Mouse (Mus musculus) embryonic facial prominence, embryonic 12.5 days (tissue): ENCODE data around the gene Stim2. TPM values are rescaled to one million over a fixed set of nuclear protein-coding genes. Genes with fewer than 3 reads are reported as not detected.

Source experiments
- ATAC-seq: fragments of 200-750 bp; cut with Nextera tagmentation; 2 replicates; pipeline ENCODE4 v1.8.0; 2017; ENCODE audit not compliant: insufficient number of reproducible peaks, insufficient read depth, low FRiP score, low TSS enrichment
- H3K27ac ChIP-seq: fragments of 300-500 bp; sonication (generic); 2 replicates; pipeline ENCODE4 v1.5.1; 2016; ENCODE audit warnings: mild to moderate bottlenecking
- H3K27me3 ChIP-seq: fragments of 300-500 bp; sonication (generic); 2 replicates; pipeline ENCODE4 v1.6.1; 2016; ENCODE audit warnings: mild to moderate bottlenecking, moderate library complexity
- H3K36me3 ChIP-seq: fragments of 300-500 bp; sonication (generic); 2 replicates; pipeline ENCODE4 v1.6.1; 2016; ENCODE audit warnings: mild to moderate bottlenecking
- H3K4me1 ChIP-seq: fragments of 300-500 bp; sonication (generic); 2 replicates; pipeline ENCODE4 v1.6.1; 2016
- H3K4me2 ChIP-seq: fragments of 300-500 bp; sonication (generic); replicated peaks from 2 replicates; pipeline ENCODE4 v1.6.1; 2016; ENCODE audit warnings: mild to moderate bottlenecking, moderate library complexity
- H3K4me3 ChIP-seq: fragments of 300-500 bp; sonication (generic); 2 replicates; pipeline ENCODE4 v1.5.1; 2016; ENCODE audit warnings: mild to moderate bottlenecking
- H3K9ac ChIP-seq: fragments of 300-500 bp; sonication (generic); 2 replicates; pipeline ENCODE4 v1.6.1; 2016; ENCODE audit warnings: mild to moderate bottlenecking, moderate library complexity
- H3K9me3 ChIP-seq: fragments of 300-500 bp; sonication (generic); 2 replicates; pipeline ENCODE4 v1.6.1; 2016; ENCODE audit warnings: mild to moderate bottlenecking, moderate library complexity
- WGBS: fragments of 180-500 bp; shearing (Covaris S2); methylation state at CpG from one replicate; pipeline ENCODE4 v1.1.7; 2016; 5-methylcytosine and 5-hydroxymethylcytosine counted together
- polyA plus RNA-seq: library from polyadenylated mRNA; unstranded; fragments of >200 nt; fragmentation: Nextera tagmentation; extraction: Ambion mirVana; gene quantifications from 2 replicates; pipeline ENCODE4 v1.2.1, GENCODE M21; 2016

Gene Stim2
- polyA plus RNA-seq, 1 experiment from 2014 or later: 18.9 TPM

DNA sequence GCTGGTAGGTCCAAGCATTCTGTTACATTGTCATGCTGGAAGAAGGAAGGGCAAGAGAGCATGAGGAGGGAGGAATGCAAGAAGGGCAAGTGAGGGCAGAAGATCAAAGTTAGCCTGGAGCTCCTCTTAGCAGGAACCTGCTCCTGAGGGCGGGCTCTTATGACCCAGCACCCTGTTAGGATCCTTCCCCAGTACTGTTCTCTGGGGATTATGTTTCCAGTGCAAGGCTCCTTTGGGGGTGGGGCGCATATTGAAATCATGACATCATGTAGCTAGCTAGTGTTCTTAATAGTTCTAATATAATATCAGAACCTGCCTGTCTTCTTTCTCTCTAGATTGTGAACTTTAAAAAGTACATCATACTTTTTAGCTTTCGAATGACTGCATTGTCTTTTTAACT, 52.8 kb downstream of the Stim2 start:
- Histone ChIP-seq H3K9me3 (no peaks in the 10 kb centered on the region), H3K4me1 (peaks cover 6% of the 10 kb centered on the region; the same call in 1 of the 2 replicates), H3K27ac (no peak overlapping the region), H3K36me3 (peaks cover 4% of the 10 kb centered on the region; the same call in 1 of the 2 replicates), H3K27me3 (no peaks in the 10 kb centered on the region), H3K4me3 (no peak overlapping the region), H3K9ac (no peak overlapping the region), H3K4me2 (no peak overlapping the region)
- 78% methylated on average over 3 of the region's 3 CpGs for WGBS
- ATAC-seq: no peak

DNA sequence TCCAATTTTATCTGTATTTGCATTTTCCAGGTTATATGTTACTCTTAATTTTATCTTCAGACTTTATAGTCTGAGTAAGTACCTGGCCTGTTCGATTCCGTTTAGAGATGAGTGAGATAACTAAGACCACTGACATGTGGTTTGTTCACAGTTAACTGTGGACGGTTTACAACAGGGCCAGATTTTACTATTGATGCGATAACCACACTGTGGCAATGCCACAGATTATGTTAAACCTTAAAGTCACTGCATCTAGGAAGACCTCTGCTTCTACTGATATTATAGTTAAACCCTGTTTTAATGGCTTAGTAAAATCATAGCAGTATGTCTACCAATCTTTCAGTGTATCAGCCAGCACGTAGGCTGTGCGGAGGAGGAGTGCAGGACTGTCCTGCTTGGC, 53.9 kb downstream of the Stim2 start:
- Histone ChIP-seq H3K4me2 (no peak overlapping the region), H3K9me3 (no peaks in the 10 kb centered on the region), H3K4me3 (no peak overlapping the region), H3K27me3 (no peaks in the 10 kb centered on the region), H3K27ac (no peak overlapping the region), H3K4me1 (peaks cover 6% of the 10 kb centered on the region; the same call in 1 of the 2 replicates), H3K36me3 (peaks cover 4% of the 10 kb centered on the region; the same call in 1 of the 2 replicates), H3K9ac (no peak overlapping the region)
- 88% methylated on average over 6 of the region's 6 CpGs for WGBS
- no peak for ATAC-seq

DNA sequence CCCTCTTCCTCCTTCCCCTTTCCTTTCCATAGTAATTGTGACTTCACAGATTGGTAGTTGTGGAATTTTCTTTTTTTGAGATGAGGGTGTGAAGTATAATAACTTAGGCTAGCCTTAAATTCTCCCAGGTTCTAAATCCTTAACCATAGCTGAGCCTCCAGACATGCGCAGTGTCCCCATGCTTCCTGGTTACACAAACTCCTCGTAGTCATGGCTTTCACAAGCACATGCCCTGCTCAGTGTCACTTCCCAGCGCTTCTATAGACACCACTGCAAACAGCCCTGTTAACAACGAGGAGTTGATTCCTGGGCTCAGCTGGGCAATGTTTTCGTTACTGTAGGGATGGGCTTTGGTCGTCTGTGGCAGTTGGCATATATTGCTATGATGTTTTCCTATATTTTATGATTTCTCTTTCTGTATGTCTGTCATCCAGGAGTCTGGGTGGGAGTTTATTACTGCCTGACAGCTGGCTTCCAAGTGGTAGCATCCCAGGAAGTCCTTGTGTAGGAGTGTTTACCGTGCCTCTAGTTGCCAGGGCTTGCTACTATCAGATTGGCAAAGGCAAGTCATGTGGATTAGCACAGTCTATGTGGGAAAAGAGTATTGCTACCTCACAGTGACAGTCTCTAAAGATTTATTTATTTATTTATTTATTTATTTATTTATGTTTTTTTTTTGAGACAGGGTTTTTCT, 55.5 kb downstream of the Stim2 start:
- Histone ChIP-seq H3K27ac (no peak overlapping the region), H3K9me3 (no peaks in the 10 kb centered on the region), H3K4me1 (peaks cover 6% of the 10 kb centered on the region; the same call in 1 of the 2 replicates), H3K4me2 (no peak overlapping the region), H3K4me3 (no peak overlapping the region), H3K36me3 (peaks cover 4% of the 10 kb centered on the region; the same call in 1 of the 2 replicates), H3K9ac (no peak overlapping the region), H3K27me3 (no peaks in the 10 kb centered on the region)
- no peak for ATAC-seq
- 89% methylated on average over 7 of the region's 7 CpGs for WGBS

DNA sequence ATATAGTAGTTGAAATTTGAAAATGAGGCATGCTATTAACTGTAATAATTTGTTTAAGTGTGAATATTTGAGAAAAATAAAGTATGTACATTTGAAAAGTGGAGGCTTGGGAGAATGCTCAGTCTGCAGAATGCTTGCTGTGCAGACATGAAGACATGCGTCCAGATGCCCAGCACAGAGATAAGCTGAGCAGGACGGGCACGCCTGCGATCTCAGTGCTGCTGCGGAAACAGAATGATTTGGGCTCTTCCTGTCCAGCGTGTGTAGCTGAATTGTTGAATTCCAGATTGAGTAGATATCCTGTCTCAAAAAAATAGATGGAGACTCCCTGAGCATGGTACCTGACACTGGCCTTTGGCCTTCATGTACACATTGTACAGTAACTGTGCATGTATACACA, 58.0 kb downstream of the Stim2 start:
- Histone ChIP-seq H3K36me3 (peaks cover 4% of the 10 kb centered on the region; the same call in 1 of the 2 replicates), H3K27ac (no peak overlapping the region), H3K4me3 (no peak overlapping the region), H3K4me2 (no peak overlapping the region), H3K27me3 (no peaks in the 10 kb centered on the region), H3K9ac (no peak overlapping the region), H3K4me1 (no peaks in the 10 kb centered on the region), H3K9me3 (no peaks in the 10 kb centered on the region)
- 87% methylated on average over 6 of the region's 6 CpGs for WGBS
- ATAC-seq: no peak

DNA sequence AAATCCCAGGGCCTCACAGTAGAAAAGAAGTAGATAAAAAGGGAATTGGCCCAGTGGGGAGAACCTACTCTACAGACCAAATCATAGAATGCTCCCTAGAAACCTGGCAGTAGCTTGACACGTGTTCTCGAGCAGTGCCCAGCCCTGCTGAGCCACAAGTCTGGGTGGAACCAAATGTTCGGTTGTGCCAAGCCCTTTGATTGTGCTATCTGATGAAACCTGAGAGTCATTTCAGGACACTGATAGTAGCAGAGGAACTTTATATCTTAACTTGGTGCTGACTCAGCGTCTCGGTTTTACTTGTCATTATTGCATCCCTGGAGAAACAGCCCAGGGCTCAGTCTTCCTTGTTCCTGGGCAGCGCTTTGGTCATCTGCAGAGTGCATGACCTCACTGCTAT, 61.7 kb downstream of the Stim2 start:
- WGBS: 87% methylated on average over 6 of the region's 6 CpGs

DNA sequence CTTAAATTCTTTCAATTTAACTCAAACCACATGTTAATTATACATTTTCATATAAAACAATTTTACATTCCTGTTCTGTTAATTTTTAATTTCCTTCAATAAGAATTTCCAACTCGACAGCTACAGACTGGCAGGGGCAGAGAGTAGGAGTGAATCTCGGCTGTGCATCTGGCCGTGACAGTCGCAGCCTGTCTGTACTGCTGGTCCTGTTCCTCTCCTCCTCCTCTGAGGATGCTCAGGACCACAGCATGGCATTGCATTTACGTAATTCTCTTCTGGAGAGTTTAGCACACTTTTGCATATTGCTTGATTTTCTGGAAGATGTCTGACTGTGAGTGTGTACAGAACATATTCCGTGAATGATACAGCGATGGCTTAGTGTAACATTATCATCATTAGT, 63.8 kb downstream of the Stim2 start:
- H3K9ac ChIP-seq: no peak overlapping the region
- no peak overlapping the region for H3K4me3 ChIP-seq
- no peak overlapping the region for H3K27ac ChIP-seq
- H3K36me3 ChIP-seq: no peaks in the 10 kb centered on the region
- 85% methylated on average over 7 of the region's 7 CpGs for WGBS
- no peaks in the 10 kb centered on the region for H3K9me3 ChIP-seq
- no peaks in the 10 kb centered on the region for H3K27me3 ChIP-seq
- H3K4me2 ChIP-seq: no peak overlapping the region
- no peaks in the 10 kb centered on the region for H3K4me1 ChIP-seq
- ATAC-seq: no peak

More for the DNA sequence above, 61.7 kb downstream of the Stim2 start:
- H3K4me1 ChIP-seq: no peaks in the 10 kb centered on the region
- no peaks in the 10 kb centered on the region for H3K27me3 ChIP-seq
- no peak overlapping the region for H3K27ac ChIP-seq
- H3K4me3 ChIP-seq: no peak overlapping the region
- H3K36me3 ChIP-seq: peaks cover 3% of the 10 kb centered on the region; the same call in 1 of the 2 replicates
- ATAC-seq: no peak
- H3K9ac ChIP-seq: no peak overlapping the region
- H3K9me3 ChIP-seq: no peaks in the 10 kb centered on the region
- no peak overlapping the region for H3K4me2 ChIP-seq

DNA sequence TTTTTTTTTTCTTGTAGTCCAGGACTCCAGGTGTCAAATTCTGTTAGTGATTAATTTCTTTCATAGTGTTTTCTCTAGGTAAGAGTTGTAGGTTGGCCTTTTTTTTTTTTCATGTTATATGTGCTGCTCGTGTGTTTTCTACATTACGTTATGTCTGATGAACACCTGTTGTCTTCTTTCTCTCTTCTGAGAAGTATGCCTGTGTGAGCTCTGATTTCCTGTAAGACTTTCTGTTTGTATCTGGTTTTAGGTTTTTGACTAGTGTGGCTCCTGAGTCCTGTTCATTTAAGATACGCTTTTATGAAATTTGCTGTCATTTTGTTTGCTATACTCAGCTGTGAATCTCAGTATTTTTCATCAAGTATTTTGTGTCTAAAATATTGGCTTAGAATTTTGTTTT, 69.3 kb downstream of the Stim2 start:
- H3K36me3 ChIP-seq: no peaks in the 10 kb centered on the region
- H3K27ac ChIP-seq: no peak overlapping the region
- H3K27me3 ChIP-seq: no peaks in the 10 kb centered on the region
- no peak for ATAC-seq
- no peak overlapping the region for H3K4me2 ChIP-seq
- no peak overlapping the region for H3K4me3 ChIP-seq
- 83% methylated on average over 3 of the region's 3 CpGs for WGBS
- H3K4me1 ChIP-seq: no peaks in the 10 kb centered on the region
- H3K9ac ChIP-seq: no peak overlapping the region
- no peaks in the 10 kb centered on the region for H3K9me3 ChIP-seq

DNA sequence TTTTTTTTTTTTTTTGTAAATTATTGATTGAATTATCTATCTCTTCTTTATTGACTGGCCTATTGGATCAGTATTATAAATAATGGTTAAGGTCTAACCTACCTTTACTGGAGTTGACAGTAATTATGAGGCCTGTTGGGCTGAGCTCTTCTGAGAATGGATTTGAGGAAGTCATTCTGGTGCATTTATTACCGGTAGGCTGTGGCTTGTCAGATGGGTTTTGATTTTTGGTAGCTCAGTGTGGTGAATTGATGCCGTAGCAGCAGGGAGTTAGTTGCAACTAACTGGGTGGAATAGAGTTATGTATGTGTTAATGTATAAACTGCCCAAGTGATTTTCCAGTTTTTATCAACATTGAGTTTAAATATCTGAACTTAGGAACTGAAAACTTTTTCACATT, 72.2 kb downstream of the Stim2 start:
- H3K9ac ChIP-seq: no peak overlapping the region
- H3K27me3 ChIP-seq: no peaks in the 10 kb centered on the region
- no peak overlapping the region for H3K4me3 ChIP-seq
- no peaks in the 10 kb centered on the region for H3K9me3 ChIP-seq
- no peaks in the 10 kb centered on the region for H3K36me3 ChIP-seq
- no peak overlapping the region for H3K27ac ChIP-seq
- H3K4me2 ChIP-seq: no peak overlapping the region
- no peak for ATAC-seq
- WGBS: 92% methylated on average over 2 of the region's 2 CpGs
- H3K4me1 ChIP-seq: no peaks in the 10 kb centered on the region

DNA sequence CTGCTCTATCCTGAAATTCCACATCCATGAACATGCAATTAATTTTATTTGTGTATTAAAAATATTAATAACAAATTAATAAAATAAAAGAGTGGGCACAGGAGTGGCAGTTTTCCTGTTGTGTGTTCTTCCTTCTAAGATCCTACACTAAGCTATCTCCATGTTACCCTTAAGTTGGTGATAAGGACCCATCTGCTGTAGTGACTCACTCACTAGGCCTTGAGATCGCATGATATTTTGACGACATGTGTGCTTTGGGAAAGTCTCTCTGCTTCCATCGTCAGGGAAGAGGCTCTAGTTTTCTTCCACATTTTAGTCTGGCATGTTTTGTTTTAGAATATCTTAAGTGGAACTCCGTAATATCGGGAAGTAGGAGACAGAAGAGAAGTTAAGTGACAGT, 73.0 kb downstream of the Stim2 start:
- 89% methylated on average over 5 of the region's 5 CpGs for WGBS
- Histone ChIP-seq H3K36me3 (no peaks in the 10 kb centered on the region), H3K27ac (no peak overlapping the region), H3K4me3 (no peak overlapping the region), H3K4me1 (no peaks in the 10 kb centered on the region), H3K9me3 (no peaks in the 10 kb centered on the region), H3K4me2 (no peak overlapping the region), H3K9ac (no peak overlapping the region), H3K27me3 (no peaks in the 10 kb centered on the region)
- no peak for ATAC-seq

DNA sequence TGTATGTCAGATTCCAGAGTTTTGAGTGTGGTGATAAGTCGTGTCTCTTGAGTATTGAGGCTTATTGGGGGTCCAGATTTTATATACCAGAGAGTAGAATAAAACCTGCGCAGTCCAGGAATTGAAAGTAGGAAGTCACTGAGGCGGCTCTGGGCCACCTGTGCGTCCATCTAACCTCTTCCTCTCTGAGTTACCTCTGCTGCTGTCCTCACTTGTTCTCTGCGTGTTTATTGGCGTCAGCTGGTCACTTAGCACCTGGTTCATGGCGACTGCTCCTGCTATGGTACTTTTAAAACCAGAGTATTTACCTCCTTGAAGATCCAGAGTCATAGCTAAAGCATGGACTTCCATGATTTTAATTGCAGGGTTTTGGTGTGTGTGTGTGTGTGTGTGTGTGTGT, 73.4 kb downstream of the Stim2 start:
- 88% methylated on average over 7 of the region's 7 CpGs for WGBS
- Histone ChIP-seq H3K27ac (no peak overlapping the region), H3K4me1 (no peaks in the 10 kb centered on the region), H3K27me3 (no peaks in the 10 kb centered on the region), H3K9ac (no peak overlapping the region), H3K4me3 (no peak overlapping the region), H3K9me3 (no peaks in the 10 kb centered on the region), H3K4me2 (no peak overlapping the region), H3K36me3 (no peaks in the 10 kb centered on the region)
- no peak for ATAC-seq

DNA sequence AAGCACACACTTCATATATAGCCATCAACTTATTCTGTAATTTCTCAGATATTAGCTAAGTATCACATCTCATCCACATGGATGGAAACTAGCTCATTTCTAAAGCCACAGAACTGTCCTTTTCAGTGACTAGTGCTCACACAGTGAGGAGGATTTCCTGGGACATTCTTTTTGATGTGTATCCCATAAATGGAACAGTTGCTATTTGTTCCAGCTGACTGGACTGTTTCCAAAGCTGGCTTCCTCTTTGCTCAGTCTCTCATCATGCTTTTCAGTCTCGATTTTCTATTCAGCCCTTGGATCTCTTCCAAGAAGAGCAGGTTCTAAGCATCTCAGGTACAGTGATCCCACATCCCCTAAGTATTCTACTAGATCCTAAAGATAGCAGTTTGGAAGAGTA, 75.0 kb downstream of the Stim2 start:
- 38% methylated on average over 1 of the region's 1 CpGs for WGBS
- no peaks in the 10 kb centered on the region for H3K27me3 ChIP-seq
- H3K4me2 ChIP-seq: no peak overlapping the region
- H3K27ac ChIP-seq: no peak overlapping the region
- H3K9me3 ChIP-seq: no peaks in the 10 kb centered on the region
- no peaks in the 10 kb centered on the region for H3K36me3 ChIP-seq
- H3K9ac ChIP-seq: no peak overlapping the region
- H3K4me3 ChIP-seq: no peak overlapping the region
- no peak for ATAC-seq
- H3K4me1 ChIP-seq: no peaks in the 10 kb centered on the region

DNA sequence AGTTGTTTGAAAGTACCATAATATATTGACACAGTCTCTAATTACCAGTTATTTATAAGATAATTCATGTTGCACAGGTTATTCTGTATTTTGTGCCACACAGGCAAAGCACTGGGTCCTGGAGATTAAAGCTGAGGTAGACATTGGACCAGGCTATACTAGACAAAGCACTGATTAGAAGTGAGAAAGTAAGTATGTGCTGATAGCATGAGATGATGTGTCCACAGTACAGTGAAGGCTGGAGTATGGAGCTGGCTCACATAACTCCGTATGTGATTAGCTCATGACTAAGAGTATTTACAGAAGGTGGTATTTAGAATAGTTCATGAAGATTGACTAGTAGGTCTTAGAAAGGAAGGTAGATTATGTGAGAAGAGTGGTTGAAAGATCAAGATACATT, 81.7 kb downstream of the Stim2 start:
- no peak overlapping the region for H3K27ac ChIP-seq
- H3K9ac ChIP-seq: no peak overlapping the region
- H3K27me3 ChIP-seq: no peaks in the 10 kb centered on the region
- H3K4me1 ChIP-seq: no peaks in the 10 kb centered on the region
- H3K4me3 ChIP-seq: no peak overlapping the region
- no peak overlapping the region for H3K4me2 ChIP-seq
- no peaks in the 10 kb centered on the region for H3K9me3 ChIP-seq
- WGBS: 82% methylated on average over 1 of the region's 1 CpGs
- H3K36me3 ChIP-seq: no peaks in the 10 kb centered on the region
- ATAC-seq: no peak
